Mouse (Mus musculus) neural tube, embryonic 13.5 days (tissue): ENCODE data around the gene Son. TPM values are rescaled to one million over a fixed set of nuclear protein-coding genes. Genes with fewer than 3 reads are reported as not detected.
A peak's percentile ranks its signal among the peaks of the same experiment; 100 is the strongest.

Experiments used
- ATAC-seq: fragments of 200-750 bp; cut with Nextera tagmentation; 2 replicates; pipeline ENCODE4 v1.8.0; 2017; ENCODE audit warnings: low read depth, mild to moderate bottlenecking, moderate TSS enrichment, moderate library complexity
- H3K27ac ChIP-seq: fragments of 300-500 bp; sonication (generic); replicated peaks from 2 replicates; pipeline ENCODE4 v1.5.1; 2015; ENCODE audit warnings: moderate library complexity, mild to moderate bottlenecking, inconsistent platforms
- H3K27me3 ChIP-seq: fragments of 300-500 bp; sonication (generic); 2 replicates; pipeline ENCODE4 v1.6.1; 2015; ENCODE audit warnings: mild to moderate bottlenecking, inconsistent platforms
- H3K36me3 ChIP-seq: fragments of 300-500 bp; sonication (generic); 2 replicates; pipeline ENCODE4 v1.6.1; 2015; ENCODE audit warnings: mild to moderate bottlenecking, inconsistent platforms
- H3K4me1 ChIP-seq: fragments of 300-500 bp; sonication (generic); replicated peaks from 2 replicates; pipeline ENCODE4 v1.6.1; 2015; ENCODE audit warnings: inconsistent platforms
- H3K4me2 ChIP-seq: fragments of 300-500 bp; sonication (generic); 2 replicates; pipeline ENCODE4 v1.6.1; 2015; ENCODE audit warnings: inconsistent platforms, mild to moderate bottlenecking, moderate library complexity
- H3K4me3 ChIP-seq: fragments of 300-500 bp; sonication (generic); 2 replicates; pipeline ENCODE4 v1.5.1; 2015; ENCODE audit warnings: mild to moderate bottlenecking, inconsistent platforms
- H3K9ac ChIP-seq: fragments of 300-500 bp; sonication (generic); 2 replicates; pipeline ENCODE4 v1.6.1; 2015; ENCODE audit warnings: moderate library complexity, mild to moderate bottlenecking, inconsistent platforms
- H3K9me3 ChIP-seq: fragments of 300-500 bp; sonication (generic); 2 replicates; pipeline ENCODE4 v1.6.1; 2016; ENCODE audit warnings: inconsistent platforms
- WGBS: fragments of 180-500 bp; shearing (Covaris S2); methylation state at CpG from one replicate; pipeline ENCODE4 v1.1.7; 2015; 5-methylcytosine and 5-hydroxymethylcytosine counted together
- polyA plus RNA-seq: library from polyadenylated mRNA; unstranded; fragments of >200 nt; fragmentation: Nextera tagmentation; extraction: Ambion mirVana; gene quantifications from 2 replicates; pipeline ENCODE4 v1.2.1, GENCODE M21; 2015

The Son gene
- polyA plus RNA-seq, 1 experiment from 2014 or later = 125 TPM

DNA sequence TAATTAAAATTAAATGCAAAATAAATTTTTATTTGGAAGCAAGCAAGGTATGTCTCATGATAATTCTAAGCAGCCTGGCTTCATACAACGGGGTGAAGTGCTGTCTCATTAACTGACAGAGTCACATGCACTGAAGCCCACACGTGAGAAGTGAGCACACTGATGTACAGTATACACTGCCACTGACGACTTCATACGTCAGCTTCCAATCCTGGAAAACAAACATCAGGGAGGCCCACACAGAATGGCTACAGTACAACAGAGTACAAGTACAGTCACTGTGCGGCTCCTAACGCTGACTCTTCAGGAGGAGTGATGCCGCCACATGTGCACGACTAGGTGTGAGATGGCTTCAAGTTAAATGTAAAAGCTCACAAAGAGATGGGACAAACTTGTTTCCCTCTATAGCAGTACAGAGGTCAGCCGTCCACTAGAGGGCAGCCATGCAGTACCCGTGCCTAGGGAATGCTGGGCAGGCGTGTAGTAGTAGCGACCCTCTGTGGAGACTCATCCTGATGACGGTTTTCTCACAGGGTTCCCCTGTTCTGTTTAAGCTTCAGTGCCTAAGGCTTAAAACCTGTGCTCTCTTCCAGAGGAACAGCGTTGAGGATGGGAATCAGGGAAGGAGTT, 47.3 kb downstream of the Son start:
- no peak overlapping the region for H3K4me2 ChIP-seq
- peaks cover 39% of the 10 kb centered on the region for H3K36me3 ChIP-seq
- WGBS = 34% methylated on average over 14 of the region's 14 CpGs
- no peak overlapping the region for H3K4me3 ChIP-seq
- peak; percentile 87 for ATAC-seq
- no peak overlapping the region for H3K27ac ChIP-seq
- H3K9ac ChIP-seq = 0 out of 2 replicates have a peak overlapping the region, but pooled peaks have one; percentile 31
- peaks cover 6% of the 10 kb centered on the region for H3K4me1 ChIP-seq
- H3K9me3 ChIP-seq = no peaks in the 10 kb centered on the region
- H3K27me3 ChIP-seq = no peaks in the 10 kb centered on the region

DNA sequence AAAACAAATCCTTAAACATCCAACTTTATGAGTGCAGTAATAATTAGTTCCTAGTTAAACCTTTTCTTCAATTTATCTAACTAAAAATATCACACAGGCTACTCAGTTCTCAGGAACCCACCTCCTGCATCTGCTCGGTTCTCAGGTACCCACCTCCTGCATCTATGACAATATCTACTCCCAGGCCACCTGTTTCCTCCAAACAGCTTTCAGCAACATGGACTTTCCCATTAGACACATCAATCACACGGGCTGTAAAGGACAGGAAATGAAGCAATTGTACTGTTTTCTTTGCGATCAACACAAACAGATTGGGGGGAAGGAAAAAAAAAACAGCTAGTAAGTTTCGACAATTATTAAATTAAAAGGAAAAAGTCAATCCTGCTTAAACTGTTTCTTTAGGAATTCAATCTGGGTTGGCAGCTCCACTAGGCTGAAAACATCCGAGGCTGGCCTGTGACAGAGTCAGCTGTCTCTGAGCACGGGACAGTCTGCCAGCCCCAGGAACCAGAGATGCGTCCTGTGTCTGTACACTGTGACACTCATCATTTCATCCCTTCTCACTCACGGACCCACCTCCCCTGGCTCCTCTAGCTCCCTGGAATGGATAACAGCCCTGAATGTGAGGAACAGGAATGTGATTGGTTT, 47.9 kb downstream of the Son start:
- Histone ChIP-seq H3K4me2 (no peak overlapping the region), H3K9ac (0 out of 2 replicates have a peak overlapping the region, but pooled peaks have one; percentile 31), H3K27ac (no peak overlapping the region), H3K36me3 (peaks cover 42% of the 10 kb centered on the region), H3K4me1 (no peaks in the 10 kb centered on the region; the same call in 1 of the 2 replicates), H3K9me3 (no peaks in the 10 kb centered on the region), H3K4me3 (no peak overlapping the region), H3K27me3 (no peaks in the 10 kb centered on the region)
- WGBS = 70% methylated on average over 8 of the region's 8 CpGs
- no peak for ATAC-seq

DNA sequence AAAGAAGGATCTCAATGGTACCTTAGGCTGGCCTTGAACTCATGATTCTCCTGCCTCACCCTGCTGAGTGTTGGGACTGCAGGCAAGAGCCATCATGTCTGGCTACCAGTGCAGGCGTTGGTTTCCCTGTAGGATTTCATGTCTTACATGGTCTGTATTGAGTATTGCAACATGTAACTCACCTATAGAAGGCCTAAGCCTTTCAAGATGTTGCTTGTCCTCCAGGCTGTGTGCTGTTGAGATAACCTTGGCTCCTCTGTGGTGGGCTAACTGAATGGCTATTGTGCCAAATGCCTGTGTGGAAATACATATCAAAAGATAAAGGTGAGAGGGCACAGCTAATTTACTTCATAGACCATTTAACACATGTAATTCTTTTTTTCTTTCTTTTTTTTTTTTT, 51.7 kb downstream of the Son start:
- Histone ChIP-seq H3K4me3 (no peak overlapping the region), H3K27me3 (no peaks in the 10 kb centered on the region), H3K27ac (no peak overlapping the region), H3K9ac (no peak overlapping the region), H3K36me3 (peaks cover 69% of the 10 kb centered on the region), H3K4me2 (no peak overlapping the region), H3K9me3 (no peaks in the 10 kb centered on the region), H3K4me1 (no peaks in the 10 kb centered on the region)
- no peak for ATAC-seq
- WGBS = 83% methylated on average over 1 of the region's 1 CpGs

DNA sequence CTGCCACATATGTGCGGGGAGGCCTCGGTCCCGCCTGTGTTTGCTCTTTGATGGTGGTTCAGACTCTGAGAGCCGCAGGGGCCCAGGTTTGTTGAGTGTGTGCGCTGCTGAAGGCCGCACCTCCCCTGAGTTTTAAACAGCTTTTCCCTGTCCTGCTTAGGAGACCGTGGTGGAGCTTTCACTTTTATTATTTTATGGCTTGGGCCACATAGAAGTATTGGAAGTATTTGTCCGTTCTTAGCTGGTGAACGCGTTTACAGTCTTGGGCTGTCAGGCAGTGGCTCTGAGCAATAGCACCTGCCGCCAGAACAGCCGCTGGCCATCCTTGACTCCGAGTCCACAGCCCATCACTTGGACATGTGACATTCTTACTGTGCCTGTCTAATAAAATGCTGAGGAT, 54.6 kb downstream of the Son start:
- Histone ChIP-seq H3K4me2 (no peak overlapping the region), H3K9me3 (no peaks in the 10 kb centered on the region), H3K4me3 (no peak overlapping the region), H3K4me1 (no peaks in the 10 kb centered on the region), H3K27me3 (no peaks in the 10 kb centered on the region), H3K27ac (no peak overlapping the region; the same call in 1 of the 2 replicates), H3K9ac (no peak overlapping the region), H3K36me3 (peaks cover 81% of the 10 kb centered on the region)
- WGBS = 46% methylated on average over 13 of the region's 13 CpGs
- no peak for ATAC-seq

GRCm38 (mm10) chr16:91702771-91703188, 55.5 kb downstream of the Son start:
- H3K27ac ChIP-seq = peak overlapping the region; percentile 38; the same call in 1 of the 2 replicates

DNA sequence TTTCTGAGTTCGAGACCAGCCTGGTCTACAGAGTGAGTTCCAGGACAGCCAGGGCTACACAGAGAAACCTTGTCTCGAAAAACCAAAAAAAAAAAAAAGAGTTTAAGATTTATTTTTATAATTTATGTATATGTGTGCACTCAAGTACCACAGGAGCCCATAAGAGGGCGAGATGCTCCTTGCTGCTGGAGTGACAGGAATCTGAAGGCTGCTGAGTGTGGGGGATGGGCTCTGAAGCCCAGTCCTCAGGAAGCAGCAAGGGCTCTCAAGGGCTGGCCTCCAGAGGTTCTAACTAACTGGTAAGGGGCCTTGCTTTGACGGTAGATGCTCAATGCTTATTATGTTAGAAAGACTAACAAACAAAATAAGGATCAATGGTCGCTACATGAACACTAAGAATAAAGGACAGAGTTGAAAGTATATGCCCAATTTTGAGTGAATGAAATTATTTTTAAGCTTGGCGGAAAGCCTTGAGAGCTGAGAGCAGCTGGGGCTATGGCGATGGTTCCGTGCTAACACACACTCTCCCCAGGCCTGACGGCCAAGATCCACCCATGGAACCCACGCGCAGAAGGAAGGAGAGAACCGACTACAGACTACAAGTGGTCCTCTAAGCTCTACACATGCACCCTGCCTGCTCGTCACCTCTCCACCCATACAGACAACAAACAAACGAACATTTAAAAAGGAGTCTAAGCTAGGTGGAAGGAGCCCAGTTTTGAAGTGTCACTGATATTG, 57.5 kb downstream of the Son start:
- ATAC-seq = no peak
- H3K27ac ChIP-seq = no peak overlapping the region
- H3K9ac ChIP-seq = no peak overlapping the region
- H3K4me1 ChIP-seq = no peaks in the 10 kb centered on the region
- no peaks in the 10 kb centered on the region for H3K27me3 ChIP-seq
- no peak overlapping the region for H3K4me2 ChIP-seq
- H3K9me3 ChIP-seq = no peaks in the 10 kb centered on the region
- 86% methylated on average over 14 of the region's 14 CpGs for WGBS
- peaks cover 79% of the 10 kb centered on the region for H3K36me3 ChIP-seq
- H3K4me3 ChIP-seq = no peak overlapping the region

More at GRCm38 (mm10) chr16:91702771-91703188, 55.5 kb downstream of the Son start:
- Histone ChIP-seq H3K27me3 (no peaks in the 10 kb centered on the region), H3K9ac (no peak overlapping the region), H3K9me3 (no peaks in the 10 kb centered on the region), H3K4me3 (no peak overlapping the region), H3K4me1 (no peaks in the 10 kb centered on the region), H3K36me3 (peaks cover 82% of the 10 kb centered on the region), H3K4me2 (no peak overlapping the region)
- 44% methylated on average over 3 of the region's 3 CpGs for WGBS
- no peak for ATAC-seq

- Histone ChIP-seq H3K36me3 (peaks cover 81% of the 10 kb centered on the region), H3K9ac (no peak overlapping the region), H3K4me3 (no peak overlapping the region), H3K4me2 (no peak overlapping the region), H3K9me3 (no peaks in the 10 kb centered on the region), H3K27ac (no peak overlapping the region), H3K4me1 (no peaks in the 10 kb centered on the region), H3K27me3 (no peaks in the 10 kb centered on the region)
- 89% methylated on average over 7 of the region's 7 CpGs for WGBS
- no peak for ATAC-seq
Observed at GRCm38 (mm10) chr16:91710241-91710640, 62.9 kb downstream of the Son start.

- WGBS = 86% methylated on average over 11 of the region's 11 CpGs
- H3K4me3 ChIP-seq = no peak overlapping the region
- no peaks in the 10 kb centered on the region for H3K27me3 ChIP-seq
- H3K4me1 ChIP-seq = no peaks in the 10 kb centered on the region
- no peak overlapping the region for H3K27ac ChIP-seq
- H3K4me2 ChIP-seq = no peak overlapping the region
- ATAC-seq = no peak
- no peaks in the 10 kb centered on the region for H3K9me3 ChIP-seq
- peaks cover 78% of the 10 kb centered on the region for H3K36me3 ChIP-seq
- no peak overlapping the region for H3K9ac ChIP-seq
Observed at GRCm38 (mm10) chr16:91716927-91717349, 69.6 kb downstream of the Son start.

DNA sequence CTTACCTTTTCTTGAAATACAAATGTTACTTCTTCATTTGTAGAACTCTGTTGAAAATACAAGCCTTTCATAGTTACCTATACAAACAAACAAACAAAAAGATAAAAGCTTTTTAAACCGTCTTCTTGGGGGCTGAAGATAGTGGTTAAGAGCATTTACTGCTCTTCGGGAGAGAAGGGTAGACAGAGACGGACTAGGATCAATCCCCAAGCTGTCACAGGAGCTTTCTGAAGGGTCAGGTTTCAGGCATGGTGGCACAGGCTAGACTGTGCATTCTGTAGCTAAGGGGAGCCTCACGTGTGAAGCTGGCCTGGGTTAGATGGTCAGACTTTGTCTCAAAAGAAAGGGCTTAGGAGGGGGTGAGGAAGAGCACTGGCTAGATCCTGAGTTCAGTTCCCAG, 70.1 kb downstream of the Son start:
- no peak overlapping the region for H3K4me2 ChIP-seq
- H3K9me3 ChIP-seq = no peaks in the 10 kb centered on the region
- H3K4me1 ChIP-seq = no peaks in the 10 kb centered on the region
- H3K27me3 ChIP-seq = no peaks in the 10 kb centered on the region
- H3K9ac ChIP-seq = no peak overlapping the region
- no peak for ATAC-seq
- no peak overlapping the region for H3K27ac ChIP-seq
- no peak overlapping the region for H3K4me3 ChIP-seq
- WGBS = 89% methylated on average over 4 of the region's 4 CpGs
- peaks cover 75% of the 10 kb centered on the region for H3K36me3 ChIP-seq

DNA sequence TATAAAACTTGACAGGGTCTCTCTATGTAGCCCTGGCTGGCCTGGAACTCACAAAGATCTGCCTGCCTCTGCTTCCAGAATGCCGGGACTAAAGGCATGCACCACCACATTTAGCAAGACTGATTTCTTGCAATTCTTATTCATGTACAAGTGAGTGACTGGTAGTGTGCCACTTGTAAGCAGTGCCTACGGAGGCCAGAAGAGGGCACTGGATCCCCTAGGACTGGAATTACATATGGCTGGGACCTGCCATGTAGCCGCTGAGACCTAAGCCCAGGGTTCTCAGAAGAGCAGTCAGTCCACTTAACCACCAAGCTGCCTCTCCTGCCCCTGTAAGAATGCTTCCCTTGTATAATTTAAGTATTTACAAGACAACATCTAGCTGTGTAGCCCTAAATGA, 76.9 kb downstream of the Son start:
- H3K9ac ChIP-seq = no peak overlapping the region
- H3K27me3 ChIP-seq = no peaks in the 10 kb centered on the region
- H3K4me3 ChIP-seq = no peak overlapping the region
- no peaks in the 10 kb centered on the region for H3K9me3 ChIP-seq
- H3K4me2 ChIP-seq = no peak overlapping the region
- 45% methylated on average over 3 of the region's 3 CpGs for WGBS
- H3K36me3 ChIP-seq = peaks cover 34% of the 10 kb centered on the region
- peaks cover 24% of the 10 kb centered on the region for H3K4me1 ChIP-seq
- ATAC-seq = no peak
- H3K27ac ChIP-seq = no peak overlapping the region

DNA sequence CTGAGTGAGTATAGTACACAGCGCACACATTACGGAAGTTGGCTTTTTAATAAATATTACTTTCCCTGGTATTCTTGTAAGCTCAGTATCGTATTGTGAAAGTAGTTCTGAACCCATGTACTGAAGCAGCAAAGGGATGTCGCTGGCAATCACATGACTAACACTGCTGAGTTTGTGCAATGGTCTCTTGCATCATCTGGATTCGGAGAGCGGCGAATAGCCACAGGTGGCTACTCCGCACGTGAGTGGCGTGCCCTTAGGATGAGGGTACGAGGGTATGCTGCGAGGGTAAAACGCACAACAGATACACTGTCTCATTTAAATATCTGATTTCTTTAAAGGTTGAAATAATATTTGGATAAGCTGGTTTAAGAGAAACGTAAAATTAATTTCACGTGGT, 80.1 kb downstream of the Son start:
- no peak for ATAC-seq

More for the DNA sequence above, 80.1 kb downstream of the Son start:
- Histone ChIP-seq H3K27ac (0 out of 2 replicates have a peak overlapping the region, but pooled peaks have one; percentile 96), H3K4me1 (peaks cover 40% of the 10 kb centered on the region), H3K9ac (peak overlapping the region; percentile 81), H3K27me3 (no peaks in the 10 kb centered on the region), H3K9me3 (no peaks in the 10 kb centered on the region), H3K4me2 (peak overlapping the region; percentile 68), H3K36me3 (peaks cover 13% of the 10 kb centered on the region; the same call in 1 of the 2 replicates), H3K4me3 (peak overlapping the region; percentile 96)
- 78% methylated on average over 15 of the region's 15 CpGs for WGBS
